13 mouse cellular contexts compared by ENCODE assay signal in genomic region chr13:28426085-28426484, GRCm38 (mm10).
DNase-seq lines count a peak whose midpoint lies in the region; ATAC-seq and TF ChIP-seq lines count a peak whose summit lies in the region.
"Had no signal": no experiment of that assay in that cellular context is flagged by ENCODE, and none has a peak within 500 bp of the region (broad histone marks: within the 10 kb centered on the region; RNA-seq: fewer than 3 reads in every experiment).

No protein-coding gene starts in this region.

- TF ChIP-seq CTCF in kidney, postnatal 0 days (IDR thresholded peaks at IDR 0.05; ENCODE audit: low read depth) = peak; percentile 25; the same call in 1 of the 2 replicates

- H3K27ac ChIP-seq in kidney, postnatal 0 days = no peak overlapping the region
- H3K27ac ChIP-seq: hindbrain, embryonic 12.5 days; limb, embryonic 15.5 days had no signal

- no peaks in the 10 kb centered on the region for H3K9me3 ChIP-seq in kidney, postnatal 0 days (replicated peaks; ENCODE audit: low read length)
- H3K9me3 ChIP-seq: hindbrain, embryonic 12.5 days; limb, embryonic 15.5 days had no signal

- ATAC-seq in cerebellum, adult (ENCODE audit: insufficient number of reproducible peaks, low FRiP score, low TSS enrichment) = 0 out of 2 replicates have a peak, but pooled peaks have one; percentile 32
- ATAC-seq in kidney, postnatal 0 days (replicated peaks; ENCODE audit: low FRiP score, low read depth) = no peak
- ATAC-seq in megakaryocyte, adult 5-6 weeks (ENCODE audit: poor library complexity, severe bottlenecking) = peak; percentile 56; the same call in 1 of the 2 replicates
- ATAC-seq in erythroid progenitor cell, adult 5-6 weeks (replicated peaks; ENCODE audit: low FRiP score, poor library complexity, severe bottlenecking) = no peak
- ATAC-seq: activated CD4-positive, CD25-positive, alpha-beta regulatory T cell, adult 4 months had no signal

- no peak overlapping the region for H3K9ac ChIP-seq in kidney, postnatal 0 days (ENCODE audit: low read depth, low read length)
- H3K9ac ChIP-seq: hindbrain, embryonic 12.5 days; limb, embryonic 15.5 days had no signal

- no peaks in the 10 kb centered on the region for H3K36me3 ChIP-seq in kidney, postnatal 0 days (ENCODE audit: insufficient read depth, low read length)
- H3K36me3 ChIP-seq: hindbrain, embryonic 12.5 days; limb, embryonic 15.5 days had no signal

- H3K4me3 ChIP-seq in kidney, postnatal 0 days (replicated peaks; ENCODE audit: low read depth, low read length) = no peak overlapping the region
- H3K4me3 ChIP-seq: erythroblast, embryonic 14.5 days; hindbrain, embryonic 12.5 days; limb, embryonic 15.5 days had no signal

- 78% methylated on average over 4 of the region's 4 CpGs for WGBS in kidney, postnatal 0 days

- H3K4me2 ChIP-seq in kidney, postnatal 0 days (ENCODE audit: low read length) = no peak overlapping the region
- H3K4me2 ChIP-seq: hindbrain, embryonic 12.5 days; limb, embryonic 15.5 days had no signal

- DNase-seq in cerebellum, adult 9-11 months = no peak
- no peak for DNase-seq in kidney, postnatal 0 days (ENCODE audit: low spot score)
- no peak for DNase-seq in kidney, postnatal 14 days
- DNase-seq in B cell, adult 2 months = peak; percentile 43 to 46
- no peak for DNase-seq in ovary, postnatal 14 days (ENCODE audit: low spot score)
- DNase-seq: cerebellum, adult 11-12 months had no signal

- H3K4me1 ChIP-seq in kidney, postnatal 0 days (replicated peaks; ENCODE audit: insufficient read depth, low read length) = 0 out of 2 replicates have a peak, but pooled peaks cover 6% of the 10 kb centered on the region

- no peaks in the 10 kb centered on the region for H3K27me3 ChIP-seq in kidney, postnatal 0 days (ENCODE audit: insufficient read depth, low read length)
- H3K27me3 ChIP-seq: hindbrain, embryonic 12.5 days; limb, embryonic 15.5 days had no signal

Comparison
In these comparisons a context has a peak if more than half of its experiments do, and no peak if none do; other contexts are left out.
1. ATAC-seq: peak in cerebellum, adult (single experiment) and megakaryocyte, adult 5-6 weeks (single experiment); none in kidney, postnatal 0 days (single experiment) and erythroid progenitor cell, adult 5-6 weeks (single experiment).
2. DNase-seq: peak in B cell, adult 2 months (2 of 2); none in cerebellum, adult 9-11 months (single experiment), kidney, postnatal 0 days (single experiment), kidney, postnatal 14 days (single experiment) and ovary, postnatal 14 days (single experiment).